Mouse (Mus musculus) lung, adult 10 weeks (tissue): ENCODE measurements around the gene Fxyd2. TPM values are rescaled to one million over a fixed set of nuclear protein-coding genes. Genes with fewer than 3 reads are reported as not detected.

Experiments
- polyA plus RNA-seq: library from polyadenylated mRNA; stranded (reverse); fragments of 350-450 nt; fragmentation: Illumina TruSeq; extraction: RNeasy Lipid Tissue Mini Kit (QIAGEN cat#74804); gene quantifications from one replicate; pipeline ENCODE4 v1.2.3, GENCODE M21; 2014; ENCODE audit warnings: low read depth, low replicate concordance; ENCODE audit not compliant: insufficient read depth

Fxyd2 gene
- polyA plus RNA-seq: 5.7 TPM

DNA sequence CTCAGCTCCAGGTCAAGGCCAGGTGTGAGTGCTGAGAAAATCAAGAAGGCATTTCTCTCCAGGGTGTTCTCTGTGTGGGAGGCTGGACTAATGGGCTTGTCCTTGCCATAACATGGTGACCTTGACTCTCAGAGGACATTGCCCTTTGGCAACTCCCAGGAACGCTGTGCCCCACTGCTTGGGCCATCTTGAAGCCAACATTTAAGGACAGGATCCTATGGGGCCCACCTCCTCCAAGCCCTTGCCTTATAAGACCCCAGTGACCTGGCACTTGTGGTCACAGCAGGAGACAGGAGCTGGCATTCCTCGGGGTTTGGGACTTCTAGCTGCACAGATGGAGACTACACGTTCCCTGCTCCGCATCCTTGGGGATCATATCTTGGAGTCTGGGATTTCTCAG, at the start of gene Fxyd2:
Gene Fxyd2 (plus strand): TSS at position 236 of the 400 bp plus-strand sequence.

DNA sequence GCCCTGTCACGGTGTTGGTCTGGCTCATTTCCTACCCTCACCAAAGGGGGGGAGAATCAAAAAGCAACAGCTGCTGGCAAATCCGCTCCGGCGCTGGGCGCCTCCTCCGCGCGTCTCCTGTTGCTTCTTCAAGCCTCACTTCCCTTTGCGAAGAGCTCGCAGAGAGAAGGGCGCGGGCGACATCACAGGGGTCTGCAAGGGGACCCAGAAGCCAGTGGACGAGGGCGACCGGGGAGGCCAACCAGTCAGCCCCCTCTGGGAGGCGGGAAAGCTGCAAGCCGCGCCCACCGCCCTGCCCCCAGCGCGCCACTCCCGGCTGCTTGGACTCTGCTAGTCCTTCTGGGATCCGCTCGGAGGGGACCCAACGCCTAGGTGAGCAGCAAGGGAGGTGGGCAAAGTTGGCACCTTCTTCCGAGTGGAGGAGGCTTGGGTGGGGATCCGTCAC, 29.3 kb upstream of the Fxyd2 start, which contains the start of gene Fxyd6:
Gene Fxyd6 (plus strand): TSS at position 69 of the 445 bp plus-strand sequence.

DNA sequence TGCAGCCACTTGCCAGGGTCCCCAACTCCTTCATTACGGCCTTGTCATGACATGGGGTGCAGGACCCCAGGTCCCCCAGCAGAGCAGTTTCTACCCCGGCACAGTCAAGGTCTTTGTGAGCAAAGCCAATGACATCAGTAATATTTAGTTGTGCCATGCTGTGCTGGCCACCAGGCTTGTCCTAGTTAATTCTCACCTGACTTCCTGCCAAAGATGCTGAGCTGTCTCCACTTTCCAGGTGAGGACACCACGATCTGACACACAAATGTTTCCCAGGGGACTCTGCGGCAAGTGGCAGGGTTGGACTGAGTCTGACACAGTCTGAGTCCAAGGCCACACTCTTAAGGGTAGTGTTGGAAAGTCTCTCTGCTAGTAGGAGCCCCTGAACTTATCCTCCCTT, 27.0 kb downstream of the Fxyd2 start, which contains the start of gene Dscaml1:
Gene Dscaml1 (plus strand): TSS at position 173 of the 400 bp plus-strand sequence.

Other genes with a start within 250 kb of the Fxyd2 start
- not detected for gene BC049352, start 217.7 kb upstream of the Fxyd2 start, polyA plus RNA-seq
- gene Tmprss4, start 195.6 kb upstream of the Fxyd2 start, polyA plus RNA-seq: 16.3 TPM
- gene Il10ra, start 130.5 kb upstream of the Fxyd2 start, polyA plus RNA-seq: 12.3 TPM
- 1.8 TPM for gene Tmprss13, start 80.6 kb upstream of the Fxyd2 start, polyA plus RNA-seq
- 20.8 TPM for gene Fxyd6, start 29.5 kb upstream of the Fxyd2 start, polyA plus RNA-seq
- not detected for gene Dscaml1, start 27.0 kb downstream of the Fxyd2 start, polyA plus RNA-seq